Mouse (Mus musculus) liver, embryonic 15.5 days (tissue): ENCODE results near the gene Gja1. TPM values are rescaled to one million over a fixed set of nuclear protein-coding genes. Genes with fewer than 3 reads are reported as not detected.

Experiments used
- polyA plus RNA-seq: library from polyadenylated mRNA; unstranded; fragments of >200 nt; fragmentation: Nextera tagmentation; extraction: Ambion mirVana; gene quantifications from 2 replicates; pipeline ENCODE4 v1.2.1, GENCODE M21; 2015

Gene Gja1
- polyA plus RNA-seq, 1 experiment from 2014 or later: 4.3 TPM

Other genes starting within 250 kb of the Gja1 start
- 0.33 and 0.47 TPM in 2 replicates for gene Tbc1d32, start 148.6 kb upstream of the Gja1 start, polyA plus RNA-seq